Mouse (Mus musculus) forebrain, embryonic 15.5 days (tissue): ENCODE measurements around the gene Acly. TPM values are rescaled to one million over a fixed set of nuclear protein-coding genes. Genes with fewer than 3 reads are reported as not detected.

Source experiments
- ATAC-seq: fragments of 200-750 bp; cut with Nextera tagmentation; replicated peaks from 2 replicates; pipeline ENCODE4 v1.8.0; 2017; ENCODE audit warnings: mild to moderate bottlenecking, moderate TSS enrichment, moderate library complexity
- H3K27ac ChIP-seq: fragments of 300-500 bp; sonication (generic); replicated peaks from 2 replicates; pipeline ENCODE4 v1.5.1; 2015; ENCODE audit warnings: mild to moderate bottlenecking, inconsistent platforms
- H3K27me3 ChIP-seq: fragments of 300-500 bp; sonication (generic); 2 replicates; pipeline ENCODE4 v1.6.1; 2015; ENCODE audit warnings: inconsistent platforms
- H3K36me3 ChIP-seq: fragments of 300-500 bp; sonication (generic); 2 replicates; pipeline ENCODE4 v1.6.1; 2015; ENCODE audit warnings: mild to moderate bottlenecking, inconsistent platforms
- H3K4me1 ChIP-seq: fragments of 300-500 bp; sonication (generic); 2 replicates; pipeline ENCODE4 v1.6.1; 2015; ENCODE audit warnings: inconsistent platforms
- H3K4me2 ChIP-seq: fragments of 300-500 bp; sonication (generic); replicated peaks from 2 replicates; pipeline ENCODE4 v1.6.1; 2015; ENCODE audit warnings: mild to moderate bottlenecking, inconsistent platforms
- H3K4me3 ChIP-seq: fragments of 300-500 bp; sonication (generic); 2 replicates; pipeline ENCODE4 v1.5.1; 2015; ENCODE audit warnings: mild to moderate bottlenecking, inconsistent platforms
- H3K9ac ChIP-seq: fragments of 300-500 bp; sonication (generic); replicated peaks from 2 replicates; pipeline ENCODE4 v1.6.1; 2015; ENCODE audit warnings: mild to moderate bottlenecking, inconsistent platforms
- H3K9me3 ChIP-seq: fragments of 300-500 bp; sonication (generic); 2 replicates; pipeline ENCODE4 v1.6.1; 2016; ENCODE audit warnings: inconsistent platforms
- WGBS: fragments of 180-500 bp; shearing (Covaris S2); methylation state at CpG from one replicate; pipeline ENCODE4 v1.1.7; 2015; ENCODE audit warnings: mixed read lengths; 5-methylcytosine and 5-hydroxymethylcytosine counted together
- polyA plus RNA-seq: library from polyadenylated mRNA; unstranded; fragments of >200 nt; fragmentation: Nextera tagmentation; extraction: Ambion mirVana; gene quantifications from 2 replicates; pipeline ENCODE4 v1.2.1, GENCODE M21; 2015

The Acly gene
- polyA plus RNA-seq, 1 experiment from 2014 or later, result 230 TPM

GRCm38 (mm10) chr11:100504990-100505660 is 22.7 kb downstream of the Acly start:
- H3K36me3 ChIP-seq, result peaks cover 85% of the 10 kb centered on the region
- 93% methylated on average over 12 of the region's 12 CpGs for WGBS
- no peaks in the 10 kb centered on the region for H3K4me1 ChIP-seq
- H3K9me3 ChIP-seq, result no peaks in the 10 kb centered on the region
- no peaks in the 10 kb centered on the region for H3K27me3 ChIP-seq
- no peak overlapping the region for H3K4me2 ChIP-seq
- no peak overlapping the region for H3K27ac ChIP-seq
- no peak overlapping the region for H3K4me3 ChIP-seq
- no peak for ATAC-seq
- H3K9ac ChIP-seq, result no peak overlapping the region

- Histone ChIP-seq H3K36me3 (peaks cover 90% of the 10 kb centered on the region), H3K4me3 (no peak overlapping the region), H3K27me3 (no peaks in the 10 kb centered on the region), H3K4me2 (no peak overlapping the region), H3K9me3 (no peaks in the 10 kb centered on the region), H3K4me1 (no peaks in the 10 kb centered on the region), H3K27ac (no peak overlapping the region), H3K9ac (no peak overlapping the region)
- 6% methylated on average over 6 of the region's 6 CpGs for WGBS
- ATAC-seq, result no peak
Measured at GRCm38 (mm10) chr11:100501321-100501720, 26.5 kb downstream of the Acly start.

GRCm38 (mm10) chr11:100500651-100501050 is 27.1 kb downstream of the Acly start:
- H3K4me1 ChIP-seq, result no peaks in the 10 kb centered on the region
- no peak overlapping the region for H3K4me2 ChIP-seq
- H3K9ac ChIP-seq, result no peak overlapping the region
- H3K9me3 ChIP-seq, result no peaks in the 10 kb centered on the region
- H3K27me3 ChIP-seq, result no peaks in the 10 kb centered on the region
- no peak overlapping the region for H3K27ac ChIP-seq
- ATAC-seq, result no peak
- WGBS, result 81% methylated on average over 7 of the region's 7 CpGs
- no peak overlapping the region for H3K4me3 ChIP-seq
- peaks cover 93% of the 10 kb centered on the region for H3K36me3 ChIP-seq

- Histone ChIP-seq H3K27ac (no peak overlapping the region), H3K4me1 (no peaks in the 10 kb centered on the region), H3K4me3 (no peak overlapping the region), H3K9ac (no peak overlapping the region), H3K36me3 (peaks cover 92% of the 10 kb centered on the region), H3K9me3 (no peaks in the 10 kb centered on the region), H3K27me3 (no peaks in the 10 kb centered on the region), H3K4me2 (no peak overlapping the region)
- WGBS, result 83% methylated on average over 3 of the region's 3 CpGs
- no peak for ATAC-seq
Measured at GRCm38 (mm10) chr11:100500241-100500640, 27.6 kb downstream of the Acly start.

- 91% methylated on average over 12 of the region's 12 CpGs for WGBS
- ATAC-seq, result no peak
- Histone ChIP-seq H3K4me2 (no peak overlapping the region), H3K36me3 (peaks cover 94% of the 10 kb centered on the region), H3K4me1 (no peaks in the 10 kb centered on the region), H3K9ac (no peak overlapping the region), H3K27me3 (no peaks in the 10 kb centered on the region), H3K9me3 (no peaks in the 10 kb centered on the region), H3K27ac (no peak overlapping the region), H3K4me3 (no peak overlapping the region)
Measured at GRCm38 (mm10) chr11:100493771-100494170, 34.0 kb downstream of the Acly start.

GRCm38 (mm10) chr11:100490951-100491350 is 36.8 kb downstream of the Acly start:
- peaks cover 92% of the 10 kb centered on the region for H3K36me3 ChIP-seq
- H3K4me1 ChIP-seq, result no peaks in the 10 kb centered on the region
- no peak overlapping the region for H3K4me3 ChIP-seq
- H3K9ac ChIP-seq, result no peak overlapping the region
- H3K27ac ChIP-seq, result no peak overlapping the region
- no peak overlapping the region for H3K4me2 ChIP-seq
- no peak for ATAC-seq
- no peaks in the 10 kb centered on the region for H3K9me3 ChIP-seq
- WGBS, result 93% methylated on average over 6 of the region's 6 CpGs
- H3K27me3 ChIP-seq, result no peaks in the 10 kb centered on the region

GRCm38 (mm10) chr11:100485801-100486538 is 41.8 kb downstream of the Acly start:
- no peaks in the 10 kb centered on the region for H3K4me1 ChIP-seq
- WGBS, result 87% methylated on average over 8 of the region's 8 CpGs
- no peak overlapping the region for H3K27ac ChIP-seq
- no peak overlapping the region for H3K4me2 ChIP-seq
- peaks cover 97% of the 10 kb centered on the region for H3K36me3 ChIP-seq
- H3K9me3 ChIP-seq, result no peaks in the 10 kb centered on the region
- no peak for ATAC-seq
- no peak overlapping the region for H3K9ac ChIP-seq
- H3K27me3 ChIP-seq, result no peaks in the 10 kb centered on the region
- no peak overlapping the region for H3K4me3 ChIP-seq

- H3K27ac ChIP-seq, result no peak overlapping the region
- no peak overlapping the region for H3K4me3 ChIP-seq
- WGBS, result 97% methylated on average over 3 of the region's 3 CpGs
- no peak overlapping the region for H3K4me2 ChIP-seq
- no peak for ATAC-seq
- H3K27me3 ChIP-seq, result no peaks in the 10 kb centered on the region
- no peak overlapping the region for H3K9ac ChIP-seq
- peaks cover 97% of the 10 kb centered on the region for H3K36me3 ChIP-seq
- H3K4me1 ChIP-seq, result no peaks in the 10 kb centered on the region
- H3K9me3 ChIP-seq, result no peaks in the 10 kb centered on the region
Measured at GRCm38 (mm10) chr11:100484461-100484860, 43.3 kb downstream of the Acly start.

GRCm38 (mm10) chr11:100479152-100479551 is 48.6 kb downstream of the Acly start:
- peaks cover 82% of the 10 kb centered on the region for H3K36me3 ChIP-seq
- no peaks in the 10 kb centered on the region for H3K9me3 ChIP-seq
- H3K27ac ChIP-seq, result no peak overlapping the region
- 95% methylated on average over 7 of the region's 7 CpGs for WGBS
- H3K9ac ChIP-seq, result no peak overlapping the region
- ATAC-seq, result no peak
- H3K4me2 ChIP-seq, result no peak overlapping the region
- H3K4me1 ChIP-seq, result no peaks in the 10 kb centered on the region
- H3K27me3 ChIP-seq, result no peaks in the 10 kb centered on the region
- H3K4me3 ChIP-seq, result no peak overlapping the region

- no peak overlapping the region for H3K9ac ChIP-seq
- H3K9me3 ChIP-seq, result no peaks in the 10 kb centered on the region
- no peak for ATAC-seq
- H3K4me2 ChIP-seq, result no peak overlapping the region
- WGBS, result 96% methylated on average over 5 of the region's 5 CpGs
- H3K4me3 ChIP-seq, result no peak overlapping the region
- no peaks in the 10 kb centered on the region for H3K27me3 ChIP-seq
- H3K4me1 ChIP-seq, result peaks cover 5% of the 10 kb centered on the region
- H3K36me3 ChIP-seq, result peaks cover 53% of the 10 kb centered on the region
- H3K27ac ChIP-seq, result no peak overlapping the region
Measured at GRCm38 (mm10) chr11:100476281-100476680, 51.5 kb downstream of the Acly start.

- Histone ChIP-seq H3K27me3 (no peaks in the 10 kb centered on the region), H3K36me3 (peaks cover 20% of the 10 kb centered on the region), H3K27ac (0 out of 2 replicates have a peak overlapping the region, but pooled peaks have one; percentile 23), H3K9ac (no peak overlapping the region), H3K9me3 (no peaks in the 10 kb centered on the region), H3K4me2 (peak overlapping the region; percentile 12; the same call in 1 of the 2 replicates), H3K4me3 (peak overlapping the region; percentile 88), H3K4me1 (peaks cover 26% of the 10 kb centered on the region)
- ATAC-seq, result peak; percentile 53
- WGBS, result 34% methylated on average over 5 of the region's 5 CpGs
Measured at GRCm38 (mm10) chr11:100472935-100473295, 54.9 kb downstream of the Acly start.

- Histone ChIP-seq H3K4me1 (peaks cover 26% of the 10 kb centered on the region), H3K27me3 (no peaks in the 10 kb centered on the region)
- WGBS, result under 1% methylated on average over 83 of the region's 83 CpGs
Measured at GRCm38 (mm10) chr11:100472197-100472934, 55.4 kb downstream of the Acly start, which contains the start of gene Klhl11. TSS of gene Klhl11 (minus strand) at chr11:100472741.

More at GRCm38 (mm10) chr11:100472197-100472934, 55.4 kb downstream of the Acly start, which contains the start of gene Klhl11:
- Histone ChIP-seq H3K4me3 (peak within 1 kb of the TSS; percentile 88), H3K9ac (peak within 1 kb of the TSS; percentile 93), H3K9me3 (no peaks in the 10 kb centered on the region), H3K27ac (peak within 1 kb of the TSS; percentile 88), H3K36me3 (peaks cover 17% of the 10 kb centered on the region), H3K4me2 (peak within 1 kb of the TSS; percentile 74)
- peak; percentile 93 for ATAC-seq
